Mouse (Mus musculus) heart, embryonic 12.5 days (tissue): ENCODE measurements around the gene Wdr83os. TPM values are rescaled to one million over a fixed set of nuclear protein-coding genes. Genes with fewer than 3 reads are reported as not detected.
"Not testable (repeated sequence)": the region's sequence is repeated elsewhere in the genome, so short reads cannot be mapped to it uniquely, and the experiment has no call there.

Experiments used
- ATAC-seq: fragments of 200-750 bp; cut with Nextera tagmentation; 2 replicates; pipeline ENCODE4 v1.8.0; 2017; ENCODE audit warnings: moderate TSS enrichment, moderate library complexity; ENCODE audit not compliant: insufficient number of reproducible peaks, low FRiP score
- H3K27ac ChIP-seq: fragments of 300-500 bp; sonication (generic); 2 replicates; pipeline ENCODE4 v1.5.1; 2016; ENCODE audit warnings: mild to moderate bottlenecking, moderate library complexity; ENCODE audit not compliant: poor library complexity, severe bottlenecking
- H3K27me3 ChIP-seq: fragments of 300-500 bp; sonication (generic); replicated peaks from 2 replicates; pipeline ENCODE4 v1.6.1; 2016; ENCODE audit warnings: mild to moderate bottlenecking, moderate library complexity
- H3K36me3 ChIP-seq: fragments of 300-500 bp; sonication (generic); 2 replicates; pipeline ENCODE4 v1.6.1; 2016; ENCODE audit warnings: mild to moderate bottlenecking, moderate library complexity
- H3K4me1 ChIP-seq: fragments of 300-500 bp; sonication (generic); replicated peaks from 2 replicates; pipeline ENCODE4 v1.6.1; 2016; ENCODE audit warnings: mild to moderate bottlenecking
- H3K4me2 ChIP-seq: fragments of 300-500 bp; sonication (generic); 2 replicates; pipeline ENCODE4 v1.6.1; 2016; ENCODE audit warnings: mild to moderate bottlenecking, moderate library complexity
- H3K4me3 ChIP-seq: fragments of 300-500 bp; sonication (generic); 2 replicates; pipeline ENCODE4 v1.5.1; 2016; ENCODE audit warnings: mild to moderate bottlenecking
- H3K9ac ChIP-seq: fragments of 300-500 bp; sonication (generic); 2 replicates; pipeline ENCODE4 v1.6.1; 2016; ENCODE audit warnings: mild to moderate bottlenecking, moderate library complexity
- H3K9me3 ChIP-seq: fragments of 300-500 bp; sonication (generic); replicated peaks from 2 replicates; pipeline ENCODE4 v1.6.1; 2016; ENCODE audit warnings: mild to moderate bottlenecking, moderate library complexity
- WGBS: fragments of 180-500 bp; shearing (Covaris S2); methylation state at CpG from one replicate; pipeline ENCODE4 v1.1.7; 2016; 5-methylcytosine and 5-hydroxymethylcytosine counted together
- polyA plus RNA-seq: library from polyadenylated mRNA; unstranded; fragments of >200 nt; fragmentation: Nextera tagmentation; extraction: Ambion mirVana; gene quantifications from 2 replicates; pipeline ENCODE4 v1.2.1, GENCODE M21; 2016

Wdr83os gene
- polyA plus RNA-seq, 1 experiment from 2014 or later: 109 TPM

DNA sequence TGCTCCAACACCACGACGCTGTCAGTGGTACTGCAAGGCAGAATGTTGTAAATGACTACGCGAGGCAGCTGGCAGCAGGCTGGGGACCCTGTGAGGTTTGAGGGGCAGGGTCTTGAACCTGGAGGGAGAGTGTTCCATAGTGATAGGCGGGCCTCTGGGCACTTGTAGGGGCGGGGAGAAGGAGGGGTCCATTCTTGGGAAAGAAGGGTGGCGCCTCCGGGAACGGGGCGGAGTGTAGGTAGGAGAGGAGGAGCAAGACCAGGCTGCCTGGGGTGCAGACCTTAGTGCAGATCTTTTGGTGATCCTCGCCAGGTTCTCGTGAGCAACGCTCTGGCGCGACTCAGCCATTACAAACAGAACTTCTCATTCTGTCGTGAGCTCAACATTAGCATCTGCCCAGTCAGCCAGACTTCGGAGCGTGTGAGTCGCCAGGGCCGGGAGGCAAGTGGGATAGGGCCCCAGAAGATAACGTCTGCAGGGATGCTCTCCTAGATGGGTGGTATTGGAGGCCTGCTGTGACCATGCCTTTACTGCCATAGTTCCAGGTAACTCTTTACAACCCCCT is 11.1 kb downstream of the Wdr83os start:
- no peak overlapping the region for H3K4me3 ChIP-seq
- peaks cover 71% of the 10 kb centered on the region for H3K36me3 ChIP-seq
- no peak overlapping the region for H3K4me2 ChIP-seq
- 27% methylated on average over 21 of the region's 21 CpGs for WGBS
- no peak for ATAC-seq
- no peaks in the 10 kb centered on the region for H3K4me1 ChIP-seq
- H3K27me3 ChIP-seq: no peaks in the 10 kb centered on the region
- no peaks in the 10 kb centered on the region for H3K9me3 ChIP-seq
- H3K9ac ChIP-seq: no peak overlapping the region
- no peak overlapping the region for H3K27ac ChIP-seq

DNA sequence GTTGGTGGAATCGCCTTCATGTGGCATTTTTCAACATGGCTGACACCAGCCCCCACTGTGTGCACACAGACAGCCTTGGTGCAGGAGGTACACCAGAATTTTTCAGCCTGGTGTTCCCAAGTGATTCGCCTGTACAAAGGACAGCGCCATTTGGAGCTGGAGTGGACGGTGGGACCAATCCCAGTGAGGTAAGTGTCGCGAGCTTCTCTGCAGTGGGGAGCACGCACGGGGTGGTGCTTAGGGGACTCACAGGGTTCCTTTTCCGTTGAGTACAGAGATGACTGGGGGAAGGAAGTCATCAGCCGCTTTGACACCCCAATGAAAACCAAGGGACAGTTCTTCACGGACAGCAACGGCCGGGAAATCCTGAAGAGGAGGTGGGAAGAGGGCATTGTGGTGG is 14.5 kb downstream of the Wdr83os start:
- no peak for ATAC-seq
- Histone ChIP-seq H3K4me1 (no peaks in the 10 kb centered on the region), H3K27me3 (no peaks in the 10 kb centered on the region), H3K9ac (no peak overlapping the region), H3K9me3 (no peaks in the 10 kb centered on the region), H3K4me3 (no peak overlapping the region), H3K27ac (no peak overlapping the region), H3K36me3 (peaks cover 60% of the 10 kb centered on the region), H3K4me2 (no peak overlapping the region)
- WGBS: 83% methylated on average over 13 of the region's 13 CpGs

DNA sequence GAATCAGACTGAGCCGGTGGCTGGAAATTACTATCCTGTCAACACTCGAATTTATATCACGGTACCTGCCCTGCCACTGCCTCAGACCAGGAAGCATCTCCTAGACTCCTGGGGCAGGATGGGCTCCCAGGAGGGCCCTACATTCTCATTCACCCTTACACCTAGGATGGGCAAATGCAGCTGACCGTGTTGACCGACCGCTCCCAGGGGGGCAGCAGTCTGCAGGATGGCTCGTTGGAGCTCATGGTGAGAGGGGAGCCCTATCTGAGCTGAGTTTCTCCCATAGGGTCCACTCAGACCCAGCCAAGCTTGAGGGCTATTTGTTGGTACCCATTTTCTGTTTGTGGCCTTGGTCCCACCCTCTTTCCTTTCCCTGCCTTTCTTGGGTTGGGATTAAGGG is 15.0 kb downstream of the Wdr83os start:
- Histone ChIP-seq H3K4me2 (no peak overlapping the region), H3K27me3 (no peaks in the 10 kb centered on the region), H3K9me3 (no peaks in the 10 kb centered on the region), H3K27ac (no peak overlapping the region), H3K4me3 (no peak overlapping the region), H3K9ac (no peak overlapping the region), H3K4me1 (no peaks in the 10 kb centered on the region), H3K36me3 (peaks cover 60% of the 10 kb centered on the region)
- 86% methylated on average over 7 of the region's 7 CpGs for WGBS
- ATAC-seq: no peak

DNA sequence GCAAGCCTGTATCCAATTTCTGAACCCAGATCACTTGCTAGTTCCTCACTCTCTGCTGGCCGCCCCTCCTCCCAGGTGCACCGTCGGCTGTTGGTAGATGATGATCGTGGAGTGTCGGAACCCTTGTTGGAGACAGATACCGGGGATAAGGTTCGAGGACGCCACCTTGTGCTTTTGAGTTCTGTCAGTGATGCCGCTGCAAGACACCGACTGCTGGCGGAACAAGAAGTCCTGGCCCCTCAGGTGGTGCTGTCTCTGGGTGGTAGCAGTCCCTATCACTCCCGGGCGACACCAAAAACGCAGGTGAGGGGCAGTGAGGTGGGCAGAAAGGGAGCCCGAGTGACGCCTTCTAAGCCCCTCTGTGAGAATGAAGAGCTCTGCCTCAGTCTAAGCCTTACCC is 15.7 kb downstream of the Wdr83os start:
- Histone ChIP-seq H3K27ac (no peak overlapping the region), H3K27me3 (no peaks in the 10 kb centered on the region), H3K36me3 (peaks cover 54% of the 10 kb centered on the region), H3K9me3 (peaks cover 2% of the 10 kb centered on the region; the same call in 1 of the 2 replicates), H3K9ac (no peak overlapping the region), H3K4me2 (no peak overlapping the region), H3K4me3 (no peak overlapping the region), H3K4me1 (no peaks in the 10 kb centered on the region)
- no peak for ATAC-seq
- 88% methylated on average over 16 of the region's 16 CpGs for WGBS

DNA sequence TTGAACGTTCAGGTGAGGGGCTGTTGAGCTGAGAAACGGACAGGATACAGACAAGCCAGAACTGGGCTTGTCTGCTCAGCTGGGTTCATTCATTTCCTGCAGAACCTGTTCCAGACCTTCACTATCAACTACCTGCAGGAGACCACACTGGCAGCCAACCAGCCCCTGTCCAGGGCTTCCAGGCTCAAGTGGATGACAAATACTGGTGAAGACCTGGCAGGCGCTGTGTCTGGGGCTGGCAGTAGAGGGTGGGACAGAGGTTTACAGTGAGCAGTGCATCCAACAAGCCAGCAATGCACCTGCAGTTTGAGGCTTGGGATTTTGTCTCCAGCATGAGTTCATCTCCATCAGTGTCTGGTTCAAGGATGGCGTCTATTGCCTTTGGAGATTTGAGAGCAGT is 16.3 kb downstream of the Wdr83os start:
- H3K27me3 ChIP-seq: no peaks in the 10 kb centered on the region
- no peak for ATAC-seq
- no peaks in the 10 kb centered on the region for H3K4me1 ChIP-seq
- no peak overlapping the region for H3K4me3 ChIP-seq
- H3K4me2 ChIP-seq: no peak overlapping the region
- 76% methylated on average over 4 of the region's 4 CpGs for WGBS
- peaks cover 6% of the 10 kb centered on the region; the same call in 1 of the 2 replicates for H3K9me3 ChIP-seq
- no peak overlapping the region for H3K9ac ChIP-seq
- H3K27ac ChIP-seq: no peak overlapping the region
- H3K36me3 ChIP-seq: peaks cover 51% of the 10 kb centered on the region

DNA sequence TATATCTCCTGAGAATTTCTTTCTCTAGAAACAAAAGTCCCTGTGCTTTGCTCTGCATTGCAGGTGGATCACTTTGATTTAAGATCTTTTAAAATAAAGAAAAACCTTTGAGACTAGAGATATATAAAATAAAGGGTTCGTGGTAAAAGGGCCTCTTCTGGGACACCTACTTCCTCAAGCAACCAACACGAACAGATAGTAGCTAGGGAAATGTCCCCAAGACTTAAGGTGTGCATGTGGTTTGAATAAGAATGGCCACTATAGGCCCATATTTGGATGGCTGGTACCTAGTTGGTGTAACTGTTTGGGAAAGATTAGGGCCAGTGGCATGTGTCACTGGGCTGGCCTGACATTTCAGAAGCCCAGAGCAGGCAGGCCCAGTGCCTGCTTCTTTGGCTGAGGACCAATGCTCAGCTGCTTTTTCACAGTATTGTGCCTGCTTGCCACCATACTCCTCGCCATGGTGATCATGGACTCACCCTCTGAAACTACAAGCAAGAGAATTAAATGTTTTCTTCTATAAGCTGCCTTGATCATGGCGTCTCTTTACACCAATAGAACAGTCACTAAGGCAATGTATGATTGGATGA is 19.6 kb downstream of the Wdr83os start:
- Histone ChIP-seq H3K9me3 (peaks cover 14% of the 10 kb centered on the region; the same call in 1 of the 2 replicates), H3K4me2 (no peak overlapping the region), H3K9ac (no peak overlapping the region), H3K27me3 (no peaks in the 10 kb centered on the region), H3K4me3 (no peak overlapping the region), H3K36me3 (peaks cover 32% of the 10 kb centered on the region), H3K4me1 (no peaks in the 10 kb centered on the region), H3K27ac (no peak overlapping the region)
- 79% methylated on average over 4 of the region's 4 CpGs for WGBS
- no peak for ATAC-seq

DNA sequence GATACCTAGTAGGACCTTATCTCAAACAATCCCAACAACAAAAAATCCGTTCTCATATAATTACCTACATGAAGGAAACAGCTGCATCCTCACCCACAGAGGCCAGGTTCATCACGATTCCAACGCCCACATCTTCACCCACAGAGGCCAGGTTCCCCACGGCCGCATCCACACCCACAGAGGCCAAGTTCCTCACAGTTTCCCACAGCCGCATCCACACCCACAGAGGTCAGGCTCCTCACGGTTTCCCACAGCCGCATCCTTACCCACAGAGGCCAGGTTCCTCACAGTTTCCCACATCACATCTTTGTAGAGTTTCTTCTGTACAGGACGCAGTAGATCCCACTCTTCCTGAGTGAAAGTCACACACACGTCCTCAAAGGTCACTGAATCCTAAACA is 32.7 kb downstream of the Wdr83os start:
- Histone ChIP-seq H3K9ac (no peak overlapping the region), H3K4me2 (no peak overlapping the region), H3K27me3 (no peaks in the 10 kb centered on the region), H3K4me3 (no peak overlapping the region), H3K4me1 (no peaks in the 10 kb centered on the region), H3K27ac (no peak overlapping the region), H3K36me3 (peaks cover 25% of the 10 kb centered on the region), H3K9me3 (peaks cover 12% of the 10 kb centered on the region)
- no peak for ATAC-seq
- WGBS: 88% methylated on average over 10 of the region's 10 CpGs

DNA sequence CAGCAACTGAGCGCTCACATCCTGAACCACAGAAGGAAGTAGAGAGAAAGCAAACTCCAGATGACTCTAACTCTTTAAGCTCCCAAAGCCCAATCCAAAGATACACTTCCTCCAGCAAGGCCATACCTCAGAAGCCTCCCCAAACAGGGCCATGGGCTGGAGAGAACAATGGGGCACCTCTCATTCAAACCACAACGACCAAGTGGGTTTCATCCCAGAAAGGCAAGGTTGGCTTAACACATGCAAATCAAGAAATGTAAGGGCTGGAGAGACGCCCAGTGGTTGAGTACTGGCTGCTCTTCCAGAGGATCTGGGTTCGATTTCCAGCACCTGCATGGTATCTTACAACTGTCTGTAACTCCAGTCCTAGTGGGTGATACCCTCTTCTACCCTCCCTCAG is 35.0 kb downstream of the Wdr83os start:
- H3K27ac ChIP-seq: no peak overlapping the region
- H3K4me3 ChIP-seq: no peak overlapping the region
- ATAC-seq: no peak
- peaks cover 13% of the 10 kb centered on the region for H3K36me3 ChIP-seq
- no peak overlapping the region for H3K9ac ChIP-seq
- peaks cover 6% of the 10 kb centered on the region for H3K4me1 ChIP-seq
- peaks cover 2% of the 10 kb centered on the region for H3K9me3 ChIP-seq
- H3K4me2 ChIP-seq: no peak overlapping the region
- 72% methylated on average over 4 of the region's 4 CpGs for WGBS
- no peaks in the 10 kb centered on the region for H3K27me3 ChIP-seq

DNA sequence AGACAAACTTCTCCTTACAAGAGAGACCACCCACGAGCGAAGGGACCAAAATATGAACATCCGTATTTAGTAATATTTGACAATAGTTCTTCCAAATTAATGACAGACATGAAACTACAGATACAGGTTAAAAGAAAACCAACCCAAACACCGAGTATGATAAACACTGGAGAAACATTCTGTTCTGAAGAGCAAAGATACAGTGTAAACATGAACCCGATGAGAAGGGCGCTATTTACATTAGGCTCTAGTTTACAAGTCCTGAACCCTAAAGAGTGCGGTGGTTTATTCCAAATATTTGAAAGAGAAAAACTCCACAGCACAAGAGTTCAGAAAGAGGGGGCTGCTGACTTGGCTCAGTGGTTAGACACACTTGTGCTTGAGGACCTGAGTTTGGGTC is 36.4 kb downstream of the Wdr83os start:
- Histone ChIP-seq H3K4me2 (no peak overlapping the region), H3K9ac (no peak overlapping the region), H3K4me1 (peaks cover 6% of the 10 kb centered on the region), H3K4me3 (no peak overlapping the region), H3K27me3 (no peaks in the 10 kb centered on the region), H3K36me3 (peaks cover under 1% of the 10 kb centered on the region; the same call in 1 of the 2 replicates), H3K9me3 (no peaks in the 10 kb centered on the region), H3K27ac (no peak overlapping the region)
- ATAC-seq: no peak
- WGBS: 87% methylated on average over 7 of the region's 7 CpGs

DNA sequence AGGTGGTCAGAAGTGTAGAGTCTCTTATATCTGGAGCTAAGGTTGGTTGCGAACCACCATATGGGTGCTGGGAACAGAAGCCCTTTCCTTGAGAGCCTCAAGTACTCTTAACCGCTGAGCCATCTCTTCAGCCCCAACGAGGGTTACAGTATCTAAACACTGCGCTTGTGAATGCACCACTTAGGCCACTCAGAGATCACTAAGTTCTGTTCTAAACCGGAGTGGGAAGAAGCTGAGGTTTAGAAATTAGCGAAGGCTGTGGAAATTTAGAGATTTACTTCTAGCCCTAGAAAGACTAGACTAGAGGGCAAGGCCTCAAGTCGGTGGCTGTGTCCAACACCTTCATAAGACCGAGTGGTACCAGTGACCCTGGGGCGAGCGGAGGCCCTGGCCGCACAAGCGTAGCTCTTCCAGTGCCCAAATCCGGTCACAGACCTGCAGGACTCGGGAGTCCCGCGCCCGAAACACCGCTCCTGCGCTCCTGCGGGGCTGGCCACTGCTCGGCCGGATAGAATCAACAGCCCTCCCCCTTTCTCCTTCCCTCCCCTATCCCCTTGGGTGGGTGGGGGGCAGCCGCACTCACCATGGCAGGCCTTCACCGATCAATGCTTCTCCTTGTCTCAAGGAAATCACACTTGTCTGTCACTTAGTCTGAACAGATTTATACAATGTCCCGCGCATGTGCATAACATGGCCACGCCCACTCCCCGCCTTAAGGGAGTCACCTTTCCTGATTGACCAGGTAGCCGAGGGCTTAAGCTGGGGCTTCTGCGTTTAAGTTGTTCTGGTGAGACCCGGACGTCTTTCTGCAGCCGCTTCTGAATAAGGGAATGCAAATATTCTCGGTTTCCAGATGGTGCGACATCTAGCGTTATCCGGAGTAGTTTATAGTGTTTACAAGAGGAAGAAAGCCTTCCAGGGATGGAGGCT is 38.8 kb downstream of the Wdr83os start:
- no peaks in the 10 kb centered on the region for H3K9me3 ChIP-seq
- no peaks in the 10 kb centered on the region for H3K36me3 ChIP-seq
- peak overlapping the region; percentile 81 for H3K4me2 ChIP-seq
- no peaks in the 10 kb centered on the region for H3K27me3 ChIP-seq
- peak overlapping the region; percentile 78 for H3K9ac ChIP-seq
- peaks cover 6% of the 10 kb centered on the region for H3K4me1 ChIP-seq
- peak overlapping the region; percentile 77 for H3K4me3 ChIP-seq
- peak; percentile 73 for ATAC-seq
- peak overlapping the region; percentile 40; the same call in 1 of the 2 replicates for H3K27ac ChIP-seq
- 6% methylated on average over 37 of the region's 37 CpGs for WGBS

DNA sequence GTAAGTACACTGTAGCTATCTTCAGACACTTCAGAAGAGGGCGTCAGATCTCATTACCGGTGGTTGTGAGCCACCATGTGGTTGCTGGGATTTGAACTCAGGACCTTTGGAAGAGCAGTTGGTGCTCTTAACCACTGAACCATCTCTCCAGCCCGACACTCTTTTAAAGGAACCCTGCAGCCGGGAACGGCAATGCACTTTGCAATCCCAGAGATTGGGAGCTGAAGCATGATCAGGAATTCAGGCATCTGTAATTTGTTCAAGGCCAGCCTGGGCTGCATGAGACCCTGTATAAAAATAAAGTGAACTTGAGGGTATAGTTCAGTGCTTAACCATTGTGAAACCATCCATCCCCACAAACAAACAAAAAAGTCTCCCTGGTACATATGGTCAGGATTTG is 39.7 kb downstream of the Wdr83os start:
- not testable (repeated sequence) for H3K36me3 ChIP-seq, H3K4me3 ChIP-seq, H3K4me2 ChIP-seq, H3K27me3 ChIP-seq, H3K9me3 ChIP-seq, H3K4me1 ChIP-seq, ATAC-seq, H3K27ac ChIP-seq, H3K9ac ChIP-seq
- WGBS: 78% methylated on average over 5 of the region's 5 CpGs
